Mouse (Mus musculus) CH12.LX (cell line): ENCODE measurements around the gene Fam196a.

Experiments used
- CTCF ChIP-seq, 2 experiments: IDR thresholded peaks in 1 of 2; conservative IDR thresholded peaks in 1 of 2; 2 replicates each; pipeline ENCODE4 v1.5.1; 2011 to 2012; ENCODE audit warnings: low read depth in 2 of 2, low read length in 2 of 2, improper control_type of control experiment in 1 of 2, inconsistent platforms in 1 of 2, mild to moderate bottlenecking in 1 of 2, moderate library complexity in 1 of 2
- ELF1 ChIP-seq: IDR thresholded peaks from 2 replicates; pipeline ENCODE4 v1.6.1; 2014; ENCODE audit warnings: low read depth, mild to moderate bottlenecking, inconsistent platforms, low read length, improper control_type of control experiment
- HCFC1 ChIP-seq: IDR thresholded peaks from 2 replicates; pipeline ENCODE4 v1.6.1; 2012; ENCODE audit warnings: low read depth, mild to moderate bottlenecking, inconsistent platforms, low read length, improper control_type of control experiment
- IRF4 ChIP-seq: IDR thresholded peaks from 2 replicates; pipeline ENCODE4 v1.6.1; 2014; ENCODE audit warnings: low read depth, mild to moderate bottlenecking, inconsistent platforms, low read length, improper control_type of control experiment
- KAT2A ChIP-seq: IDR thresholded peaks from 2 replicates; pipeline ENCODE4 v1.6.1; 2012; ENCODE audit warnings: low read length, improper control_type of control experiment, inconsistent platforms; ENCODE audit not compliant: insufficient replicate concordance
- POLR2A ChIP-seq: IDR thresholded peaks from 2 replicates; pipeline ENCODE4 v1.6.1; 2011; ENCODE audit warnings: low read depth, mild to moderate bottlenecking, improper control_type of control experiment, low read length
- POLR2AphosphoS2 ChIP-seq: IDR thresholded peaks from 2 replicates; pipeline ENCODE4 v1.6.1; 2011; ENCODE audit warnings: low read depth, low read length, improper control_type of control experiment

GRCm38 (mm10) chr7:134872981-134873380 is 65.2 kb downstream of the Fam196a start:
- no peak for TF ChIP-seq HCFC1
- no peak for TF ChIP-seq CTCF (conservative IDR thresholded peaks at IDR 0.05 in 1 of 2, IDR thresholded peaks at IDR 0.05 in 1 of 2; ENCODE audit: low read depth in 2 of 2, low read length in 2 of 2)
- no peak for TF ChIP-seq POLR2AphosphoS2
- TF ChIP-seq ELF1: no peak
- no peak for TF ChIP-seq POLR2A
- no peak for TF ChIP-seq KAT2A
- TF ChIP-seq IRF4: no peak
